Mouse (Mus musculus) brain, adult 2 months (tissue): ENCODE measurements around the gene Cacng3.

ENCODE experiments used
- DNase-seq: peaks from one replicate; pipeline ENCODE4 v3.0.0; 2011; ENCODE audit warnings: low read depth, low spot score

Gene Cacng3

DNA sequence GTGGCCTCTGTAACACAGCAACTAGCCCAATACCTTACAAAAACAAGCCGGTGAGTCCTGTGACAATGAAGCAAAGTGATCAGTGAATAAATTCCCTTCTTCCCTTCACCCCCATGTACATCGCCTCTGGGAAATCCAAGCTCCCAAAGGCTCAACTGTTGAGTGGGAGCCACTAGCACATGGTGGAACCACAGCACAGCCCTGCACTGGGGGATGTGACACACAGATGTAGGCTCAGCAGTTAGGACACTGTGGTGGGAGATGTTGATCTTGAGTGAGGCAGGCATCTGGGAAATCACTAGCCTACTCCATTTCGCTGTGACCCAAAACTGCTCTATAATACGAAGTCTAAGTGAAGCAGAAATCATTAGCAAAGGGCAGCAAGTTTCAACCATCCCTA lies 48.2 kb downstream of the Cacng3 start:
- peak; percentile 73 for DNase-seq

DNA sequence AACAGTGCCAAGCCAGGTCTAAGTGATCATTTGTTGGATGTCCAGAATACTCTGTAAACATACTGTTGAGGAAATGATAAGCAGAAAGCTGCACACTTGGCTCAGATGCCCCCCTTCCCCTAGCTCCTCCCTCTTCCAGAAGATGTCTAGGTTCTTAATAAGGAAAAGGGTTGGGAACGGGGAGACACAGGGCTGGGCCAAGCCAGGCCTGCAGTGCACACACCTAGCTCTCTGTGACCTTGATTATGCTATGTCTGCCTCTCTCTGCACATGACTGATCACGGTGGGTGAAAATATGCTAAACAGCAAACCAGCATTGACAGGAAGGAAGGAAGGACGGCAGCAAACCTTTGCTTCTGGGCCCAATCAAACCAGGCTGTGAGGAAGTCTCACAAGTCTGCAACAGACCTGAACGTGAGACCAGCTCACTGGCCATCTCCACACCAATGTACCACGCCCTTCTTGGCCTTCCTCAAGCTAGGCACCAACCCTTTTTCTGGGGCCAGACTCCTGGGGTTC lies 53.1 kb downstream of the Cacng3 start:
- DNase-seq: no peak

DNA sequence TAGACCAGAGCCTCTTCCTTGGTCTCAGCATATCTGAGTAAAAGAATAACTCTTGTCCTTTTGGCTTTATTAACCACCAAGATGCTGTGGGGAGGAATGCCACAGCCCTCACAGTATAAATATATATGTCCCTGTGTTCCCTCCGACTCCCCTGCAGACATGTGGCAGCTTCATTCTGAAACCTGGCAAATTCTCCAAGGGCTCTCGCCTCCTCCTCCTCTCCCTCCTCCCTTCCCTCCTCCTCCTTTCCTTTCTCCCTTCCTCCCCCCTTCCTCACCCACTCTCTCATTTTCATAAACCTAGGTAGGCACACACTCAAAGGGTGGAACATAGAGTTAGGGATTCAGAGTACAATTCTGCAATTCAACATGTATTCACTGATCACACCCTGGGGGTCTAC lies 56.1 kb downstream of the Cacng3 start:
- peak; percentile 64 for DNase-seq

DNA sequence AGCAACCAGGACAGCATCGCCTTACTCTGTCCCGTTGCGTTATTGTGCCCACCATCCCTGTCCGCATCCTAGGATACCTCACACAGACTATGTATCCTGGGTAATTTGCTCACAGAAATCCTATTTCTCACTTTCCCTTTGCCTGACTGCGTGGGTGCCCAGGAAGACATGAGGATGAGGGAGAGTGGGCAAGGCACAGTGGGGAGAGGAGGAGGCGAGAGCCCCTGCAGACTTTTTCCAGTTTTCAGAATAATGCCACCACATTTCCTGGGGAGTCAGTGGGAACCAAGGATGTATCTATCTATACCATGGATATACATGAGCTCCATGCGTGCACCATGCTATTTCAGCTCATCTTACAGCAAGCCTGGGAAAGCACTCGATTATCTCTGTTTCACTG lies 57.9 kb downstream of the Cacng3 start:
- DNase-seq: peak; percentile 75

DNA sequence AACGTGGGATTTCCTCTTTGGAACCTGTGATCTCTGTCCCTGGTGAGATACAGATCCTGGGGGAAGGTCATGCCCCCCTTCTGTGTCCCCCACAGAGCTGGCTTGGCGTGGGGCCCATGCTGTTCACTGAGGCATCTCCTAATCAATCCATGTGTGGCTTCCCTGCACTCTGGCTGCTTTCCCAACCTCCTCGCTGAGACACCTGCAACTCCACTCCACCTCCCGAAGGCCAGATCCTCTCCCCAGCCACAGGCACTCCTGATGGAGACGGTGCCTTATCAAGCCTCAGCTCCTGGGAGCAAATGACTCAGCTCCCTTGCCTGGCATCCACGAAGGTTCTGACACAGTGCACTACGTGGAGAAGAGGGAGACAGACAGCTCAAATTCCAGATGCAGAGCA lies 58.6 kb downstream of the Cacng3 start:
- DNase-seq: peak; percentile 79

DNA sequence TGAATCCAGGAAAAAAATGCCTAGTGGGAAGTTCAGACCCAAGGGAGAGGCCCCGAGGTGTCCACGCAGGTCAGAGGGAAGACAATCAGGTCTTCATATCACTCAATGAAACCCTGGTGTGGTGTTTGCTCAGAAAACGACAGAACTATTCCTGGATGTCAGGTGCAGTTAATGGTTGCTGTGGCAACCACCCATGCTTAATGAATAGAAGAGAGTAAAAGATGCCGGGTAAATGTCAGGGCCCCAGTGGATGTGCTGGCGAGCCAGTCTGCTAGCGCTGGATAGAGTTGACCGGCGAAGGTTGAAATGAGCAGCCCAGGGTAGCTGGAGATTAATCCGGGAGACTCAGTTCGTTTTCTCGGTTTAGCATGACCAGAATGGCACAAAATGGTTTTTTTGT lies 65.0 kb downstream of the Cacng3 start:
- DNase-seq: peak; percentile 36

DNA sequence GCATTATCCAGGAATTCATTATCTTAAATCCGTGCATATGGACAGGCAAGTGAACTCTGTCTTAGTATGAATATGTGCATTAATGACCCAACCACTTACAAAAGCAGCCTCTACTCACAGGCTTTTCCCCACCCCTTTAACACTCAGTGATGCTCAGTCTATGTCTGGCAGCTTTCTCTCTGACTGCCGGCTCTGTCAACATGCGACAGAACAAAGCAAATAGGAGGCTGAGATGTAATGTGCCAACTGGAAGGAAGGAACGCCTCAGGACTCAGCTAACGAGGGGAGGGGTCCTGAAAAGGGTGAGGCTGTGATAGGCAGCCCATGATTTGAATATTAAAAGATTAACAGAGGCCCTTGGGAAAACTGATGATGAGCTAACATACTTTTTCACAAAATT lies 68.2 kb downstream of the Cacng3 start:
- DNase-seq: no peak

DNA sequence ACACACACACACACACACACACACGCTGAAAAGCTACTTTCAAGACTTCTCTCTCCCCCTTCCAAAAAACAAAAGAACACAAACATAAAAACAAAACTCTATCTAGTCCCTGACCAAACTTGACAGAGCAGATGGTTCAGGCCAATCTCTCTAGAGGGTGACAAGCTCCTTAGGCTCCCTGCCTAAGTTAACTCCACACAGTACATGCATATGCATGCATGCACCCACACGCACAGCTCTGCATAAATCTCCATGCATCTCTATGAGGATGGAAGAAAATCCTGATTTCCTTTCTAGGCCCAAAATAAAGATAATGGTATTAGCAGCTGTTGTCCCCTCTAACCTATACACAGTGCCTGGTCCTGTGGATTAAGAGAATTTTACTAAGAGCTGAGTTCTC lies 70.4 kb downstream of the Cacng3 start:
- DNase-seq: peak; percentile 64

DNA sequence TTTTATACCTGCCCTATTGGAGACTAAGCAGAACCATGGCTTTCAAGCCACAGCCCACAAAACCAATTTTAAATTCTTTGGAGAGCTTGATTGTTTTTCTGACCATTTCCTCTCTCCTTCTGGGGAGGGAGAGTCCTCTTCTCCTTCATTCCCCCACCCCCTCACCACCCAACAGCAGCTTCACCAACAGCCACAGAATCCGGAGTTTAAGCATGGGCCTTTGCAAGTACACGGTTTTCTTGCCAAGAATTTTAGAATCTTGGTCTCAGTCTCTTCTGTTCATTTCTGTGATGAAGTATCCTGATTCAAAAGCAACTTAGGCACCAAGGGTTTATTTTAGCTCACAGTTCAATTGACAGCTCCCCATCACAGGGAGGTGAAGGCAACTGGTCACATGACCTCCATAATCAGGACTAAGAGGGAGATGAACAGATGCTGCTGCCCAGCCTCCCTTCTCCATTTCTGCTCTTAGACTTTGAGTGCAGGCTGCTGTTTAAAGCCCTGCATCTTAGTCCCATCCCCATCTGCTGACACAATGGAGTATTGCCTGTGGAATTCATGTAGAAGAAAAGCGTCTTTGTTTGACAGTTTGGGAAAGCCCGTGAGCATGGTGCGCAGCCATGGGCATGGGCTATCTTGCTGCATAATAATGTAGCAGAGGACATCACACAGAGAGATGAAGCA lies 85.8 kb downstream of the Cacng3 start:
- DNase-seq: peak; percentile 66

DNA sequence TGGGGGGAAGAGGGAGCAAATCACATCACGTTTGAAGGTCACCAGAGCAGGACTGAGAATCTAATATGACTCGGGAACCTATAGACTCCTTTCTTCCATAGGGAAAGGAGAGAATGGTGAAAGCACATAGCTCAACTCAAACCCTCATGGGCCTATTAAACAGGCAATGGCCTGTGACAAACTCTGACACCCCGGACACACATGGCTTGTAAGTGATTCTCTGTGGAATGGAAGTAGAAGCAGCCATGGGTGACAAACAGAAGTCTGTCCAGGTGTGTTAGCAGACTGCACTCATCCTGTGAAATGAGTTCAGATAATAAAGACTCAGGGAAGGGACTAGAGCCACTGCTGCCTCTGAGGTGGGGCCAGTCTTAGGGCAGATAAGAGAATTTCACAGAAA lies 88.4 kb downstream of the Cacng3 start:
- DNase-seq: no peak

DNA sequence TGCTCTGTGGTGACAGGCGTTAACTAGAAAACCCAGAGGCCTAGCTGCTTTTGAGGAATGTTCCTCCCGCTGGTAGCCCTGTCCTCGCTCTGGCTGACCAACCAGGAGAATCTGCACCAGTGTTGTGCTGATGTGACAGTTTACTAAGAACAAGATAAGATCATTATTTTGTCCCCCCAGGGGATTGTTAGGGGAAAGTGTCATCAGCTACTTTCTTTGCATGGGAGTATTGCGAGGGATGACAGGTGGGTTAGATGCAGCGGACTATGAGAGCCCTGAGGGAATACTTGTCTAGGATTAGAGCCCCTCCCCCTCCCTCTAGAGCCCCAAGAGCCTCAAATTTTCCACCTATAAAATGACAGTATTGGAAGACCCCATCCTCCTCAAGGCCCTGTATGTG lies 94.2 kb downstream of the Cacng3 start:
- DNase-seq: no peak

DNA sequence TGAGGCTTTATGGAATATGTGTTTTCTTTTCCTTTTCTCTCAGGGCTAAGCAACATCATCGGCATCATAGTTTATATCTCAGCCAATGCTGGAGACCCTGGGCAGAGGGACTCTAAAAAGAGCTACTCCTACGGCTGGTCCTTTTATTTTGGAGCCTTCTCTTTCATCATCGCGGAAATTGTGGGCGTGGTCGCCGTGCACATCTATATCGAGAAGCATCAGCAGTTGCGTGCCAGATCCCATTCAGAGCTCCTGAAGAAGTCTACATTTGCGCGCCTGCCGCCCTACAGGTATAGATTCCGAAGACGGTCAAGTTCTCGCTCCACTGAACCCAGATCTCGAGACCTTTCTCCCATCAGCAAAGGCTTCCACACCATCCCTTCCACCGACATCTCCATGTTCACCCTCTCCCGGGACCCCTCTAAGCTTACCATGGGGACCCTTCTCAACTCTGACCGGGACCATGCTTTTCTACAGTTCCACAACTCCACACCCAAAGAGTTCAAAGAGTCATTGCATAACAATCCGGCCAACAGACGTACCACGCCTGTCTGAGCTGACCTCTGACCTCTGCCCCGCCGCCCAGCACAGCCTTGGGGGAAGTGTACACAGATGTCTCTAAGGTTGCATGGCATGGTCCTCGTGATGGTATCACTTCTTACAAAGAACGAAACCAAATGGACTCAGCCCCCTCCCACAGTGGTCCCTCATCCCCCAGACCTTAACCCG lies 98.2 kb downstream of the Cacng3 start:
- DNase-seq: no peak

DNA sequence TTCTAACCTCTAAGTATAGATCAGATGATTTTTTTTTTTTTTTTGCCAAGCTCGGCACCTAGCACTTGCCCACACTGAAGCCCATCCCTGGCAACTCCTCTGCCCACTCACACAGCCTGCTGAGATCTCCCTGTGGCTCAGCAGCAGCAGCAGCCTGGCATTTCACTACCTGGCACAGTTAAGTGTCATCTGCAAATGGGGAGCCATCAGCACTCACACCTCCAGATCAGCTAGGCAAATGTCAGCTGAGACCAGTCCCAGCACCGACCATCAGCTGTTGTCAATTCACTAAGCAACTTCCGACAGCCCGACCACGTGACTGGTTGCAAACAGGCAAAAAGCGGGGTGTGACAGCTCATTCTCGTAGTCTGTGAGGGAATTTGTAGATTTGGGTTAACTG lies 109.3 kb downstream of the Cacng3 start:
- peak; percentile 91 for DNase-seq

DNA sequence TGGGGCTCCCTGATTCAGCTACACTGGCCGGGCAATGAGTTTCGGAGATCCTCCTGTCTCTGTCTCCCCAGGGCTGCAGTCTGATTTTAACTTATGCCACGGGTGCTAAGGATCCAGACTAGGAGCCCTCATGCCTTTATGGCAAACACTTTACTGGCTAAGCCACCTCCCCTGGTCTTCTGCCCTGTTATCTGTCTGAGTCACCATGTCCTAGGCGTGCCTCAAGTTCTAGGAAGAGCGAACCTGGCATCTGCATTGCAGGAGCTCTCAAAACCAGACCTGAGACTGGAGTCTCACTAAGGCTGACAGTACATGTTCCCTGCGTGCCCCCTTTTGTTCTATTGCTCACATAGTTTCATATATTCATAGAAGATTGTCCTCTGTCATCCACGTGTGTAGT lies 119.6 kb downstream of the Cacng3 start:
- no peak for DNase-seq

DNA sequence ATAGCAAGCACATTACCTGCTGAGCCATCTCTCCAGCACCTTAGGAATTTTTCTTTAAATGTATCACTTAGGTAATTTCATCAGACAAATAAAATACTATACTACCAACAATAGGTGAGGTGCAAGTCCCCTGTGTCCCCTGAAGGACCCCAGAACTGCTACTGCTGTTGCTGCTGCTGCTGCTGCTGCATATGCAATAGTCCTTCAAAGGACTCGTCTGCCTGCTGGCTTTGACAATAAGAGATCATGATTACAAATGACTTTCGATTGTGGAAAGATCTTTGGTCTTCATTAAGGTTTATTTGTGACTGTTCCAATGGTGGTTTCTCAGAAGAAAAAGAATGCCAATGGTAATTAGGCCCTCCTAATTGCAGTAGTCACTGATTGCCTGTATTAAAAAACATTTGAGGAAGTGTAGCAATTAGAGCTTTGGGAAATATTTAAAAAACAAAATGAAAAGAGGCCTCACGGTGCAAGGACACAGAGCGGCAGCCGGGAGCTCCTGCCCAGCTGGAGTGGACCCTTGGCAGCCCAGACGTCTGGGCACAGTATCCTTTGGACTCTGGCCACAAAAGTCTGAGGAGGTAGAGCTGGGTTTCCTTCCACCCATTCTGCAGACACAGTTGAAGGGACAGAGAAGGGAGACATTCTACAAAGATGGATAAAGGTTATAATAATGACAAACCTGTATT lies 123.5 kb downstream of the Cacng3 start:
- no peak for DNase-seq

DNA sequence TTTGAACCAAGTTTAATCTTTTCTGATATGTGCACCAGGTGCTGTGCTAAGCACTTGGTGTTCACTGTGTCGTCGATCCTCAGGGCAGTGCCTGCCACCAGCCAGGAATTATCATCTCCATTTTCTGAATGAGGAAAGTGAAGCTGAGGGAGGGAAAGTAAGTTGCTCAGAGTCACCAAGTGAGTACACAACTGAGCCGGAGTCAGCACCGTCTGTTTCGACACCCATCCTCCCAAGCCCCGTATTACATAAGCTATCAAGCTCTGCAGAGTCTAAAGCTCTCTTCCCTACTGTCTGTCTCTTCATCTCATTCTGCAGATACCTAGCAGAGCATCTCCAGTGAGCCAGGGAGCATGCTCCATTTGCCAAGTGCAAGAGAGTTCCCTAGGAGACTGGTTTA lies 124.8 kb downstream of the Cacng3 start:
- DNase-seq: peak; percentile 83

DNA sequence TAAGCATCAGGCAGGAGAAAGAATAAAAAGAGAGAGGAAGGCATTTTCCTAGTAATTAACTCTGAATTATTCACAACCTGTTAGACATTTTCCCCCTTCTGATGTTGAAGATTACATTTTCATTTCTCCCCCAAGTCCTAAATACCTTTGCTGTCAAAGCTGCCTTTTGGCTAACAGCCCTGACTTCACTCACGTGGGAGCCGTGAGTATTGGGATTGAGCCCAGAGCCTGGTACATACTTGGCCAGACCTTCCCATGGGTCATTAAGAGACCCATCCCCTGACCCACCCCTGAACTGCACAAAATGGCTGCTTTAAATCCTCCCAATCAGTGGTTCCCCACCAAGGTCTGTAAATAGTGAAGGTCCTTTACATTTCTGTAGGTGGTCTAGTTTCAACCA lies 130.5 kb downstream of the Cacng3 start:
- no peak for DNase-seq

DNA sequence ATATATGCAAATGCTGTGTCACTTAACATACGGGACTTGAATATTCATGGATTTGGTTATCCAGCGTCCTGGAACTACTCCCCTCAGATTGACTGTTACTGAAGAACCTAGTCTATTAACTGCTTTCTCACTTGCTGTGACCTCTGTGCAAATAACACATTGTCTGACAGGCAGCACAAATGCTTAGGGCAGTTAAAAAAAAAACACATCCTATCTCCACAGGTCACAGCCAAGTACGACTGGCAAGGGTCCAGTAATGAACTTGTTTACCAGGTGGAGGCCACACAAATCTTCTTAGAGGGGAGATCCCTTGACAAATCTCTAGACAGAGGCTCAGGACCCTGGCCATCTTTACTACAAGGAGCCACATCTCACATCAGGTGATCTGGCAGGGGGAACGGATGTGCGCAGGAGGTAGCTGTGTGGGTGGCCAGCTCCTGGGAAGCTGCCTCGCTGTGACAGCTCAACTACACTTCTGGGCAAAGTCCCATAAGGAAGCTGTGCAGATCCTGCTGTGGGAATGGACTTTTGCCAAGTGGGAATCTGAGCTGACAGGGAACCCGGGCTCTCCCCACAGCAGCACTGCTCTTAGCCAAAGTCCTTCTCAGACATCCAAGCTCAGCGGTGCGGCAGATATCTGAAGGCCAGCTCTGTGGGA lies 133.7 kb downstream of the Cacng3 start:
- peak; percentile 88 for DNase-seq

DNA sequence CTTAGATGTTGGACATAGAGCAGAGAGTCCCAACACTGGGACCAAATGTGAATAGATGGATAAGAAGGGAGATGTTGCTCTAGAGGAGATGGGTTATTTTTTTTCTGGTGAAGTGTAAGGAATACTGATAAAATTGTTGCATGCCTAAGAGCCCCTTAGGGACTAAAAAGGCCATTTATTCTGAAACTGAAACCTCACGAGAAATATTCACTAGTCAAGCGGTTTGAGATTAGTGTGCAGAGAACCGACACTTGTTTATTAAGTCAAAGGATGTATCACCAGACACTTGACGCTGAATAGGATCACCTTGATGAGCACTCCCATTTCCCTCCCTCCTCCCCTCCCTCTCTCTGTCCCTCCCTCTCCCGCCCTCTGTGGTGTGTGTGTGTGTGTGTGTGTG lies 136.2 kb downstream of the Cacng3 start:
- no peak for DNase-seq

DNA sequence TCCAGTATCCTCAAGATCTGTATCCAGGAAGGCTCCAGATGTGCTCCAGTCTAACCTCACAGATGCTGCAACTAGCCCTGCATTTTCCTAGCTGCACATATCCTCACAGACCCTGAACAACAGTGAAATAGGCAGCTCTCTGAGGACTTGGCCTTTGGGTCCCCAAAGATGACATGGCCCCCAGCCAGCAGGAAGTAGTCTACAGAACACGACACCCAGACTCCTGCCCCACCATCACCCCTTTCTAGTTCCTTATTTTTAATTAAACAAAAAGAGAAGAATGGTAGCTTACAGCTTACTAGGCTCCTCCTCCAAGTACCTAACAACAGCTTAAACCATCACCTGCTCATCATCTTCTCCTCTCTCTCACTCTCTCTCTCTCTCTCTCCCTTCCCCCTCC lies 143.4 kb downstream of the Cacng3 start:
- no peak for DNase-seq

DNA sequence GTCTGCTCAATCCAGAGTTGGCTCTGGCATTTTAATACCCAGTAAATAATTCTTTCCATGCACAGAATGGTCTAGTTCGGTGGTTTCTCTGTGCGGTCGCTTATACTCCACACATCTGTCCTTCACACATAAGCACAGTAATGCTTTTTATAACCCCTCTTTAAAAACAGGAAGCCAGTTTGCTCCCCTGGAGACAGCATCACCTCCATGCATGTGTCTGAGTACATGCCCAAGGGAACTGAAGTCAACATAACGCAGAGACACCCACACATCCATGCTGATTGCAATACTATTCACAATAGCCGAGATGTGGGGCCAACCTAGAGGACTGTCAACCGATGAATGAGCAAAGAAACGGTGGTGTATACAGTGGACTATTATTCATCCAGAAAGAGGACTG lies 147.3 kb downstream of the Cacng3 start:
- DNase-seq: no peak
